Mouse (Mus musculus): ENCODE measurements around the gene Dock2.

DNA sequence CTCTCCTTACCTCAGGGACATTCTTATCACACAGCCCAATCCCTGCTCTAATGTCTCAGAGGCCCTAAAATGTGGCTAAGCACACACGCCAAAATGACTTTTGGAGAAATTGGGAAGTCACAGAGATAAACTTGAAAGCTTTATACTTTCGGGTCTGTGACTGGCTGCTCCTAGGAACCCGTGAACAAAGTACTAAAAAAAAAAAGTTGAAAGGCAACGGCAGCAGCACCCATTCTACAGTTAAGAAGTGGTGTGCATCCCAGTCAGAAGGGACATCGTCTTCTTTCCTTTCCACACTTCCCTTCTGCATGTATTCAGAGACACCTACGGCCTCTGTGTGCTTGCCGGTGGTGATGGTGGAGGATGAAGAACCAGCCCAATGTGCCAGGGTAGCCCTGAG is 483.6 kb downstream of the Dock2 start:
- TF ChIP-seq POLR2A (IDR thresholded peaks at IDR 0.05; ENCODE audit: borderline replicate concordance, extremely low read depth, low read depth, low read length) (no peak), CTCF (IDR thresholded peaks at IDR 0.05; ENCODE audit: insufficient read depth, low read length) (no peak)

Measured in lung, adult 2 months (tissue).